Mouse (Mus musculus) thymus, postnatal 4 days (tissue): ENCODE measurements around the gene Zmym3.
A peak's percentile ranks its signal among the peaks of the same experiment; 100 is the strongest.

Source experiments
- DNase-seq: peaks from one replicate; pipeline ENCODE4 v3.0.0; 2021

Zmym3 gene

GRCm38 (mm10) chrX:101372946-101373345, 47.7 kb downstream of the Zmym3 start:
- DNase-seq = no peak

DNA sequence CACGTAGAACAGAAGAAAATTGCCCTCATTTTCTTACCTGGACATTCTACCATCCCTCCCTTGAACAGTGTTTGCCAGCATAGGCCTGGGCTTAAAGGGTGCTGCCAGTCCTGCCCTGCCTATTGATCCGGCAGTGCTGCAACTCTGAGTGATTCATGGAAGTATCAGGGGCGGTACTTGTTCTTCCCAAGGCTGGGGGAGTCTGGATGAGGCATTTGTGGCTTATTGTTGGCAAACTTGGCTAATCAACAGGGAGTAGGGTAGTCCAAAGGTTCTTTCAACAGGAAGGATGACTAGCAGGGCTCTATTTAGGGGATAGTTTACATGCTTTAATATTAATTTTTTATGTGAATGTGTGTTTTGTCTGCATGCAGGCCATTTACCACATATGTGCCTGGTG, 50.1 kb downstream of the Zmym3 start:
- DNase-seq = no peak

GRCm38 (mm10) chrX:101369001-101369400, 51.6 kb downstream of the Zmym3 start:
- DNase-seq = no peak

GRCm38 (mm10) chrX:101358902-101359301, 61.7 kb downstream of the Zmym3 start:
- peak; percentile 49 for DNase-seq
